In the genomic region with DNA sequence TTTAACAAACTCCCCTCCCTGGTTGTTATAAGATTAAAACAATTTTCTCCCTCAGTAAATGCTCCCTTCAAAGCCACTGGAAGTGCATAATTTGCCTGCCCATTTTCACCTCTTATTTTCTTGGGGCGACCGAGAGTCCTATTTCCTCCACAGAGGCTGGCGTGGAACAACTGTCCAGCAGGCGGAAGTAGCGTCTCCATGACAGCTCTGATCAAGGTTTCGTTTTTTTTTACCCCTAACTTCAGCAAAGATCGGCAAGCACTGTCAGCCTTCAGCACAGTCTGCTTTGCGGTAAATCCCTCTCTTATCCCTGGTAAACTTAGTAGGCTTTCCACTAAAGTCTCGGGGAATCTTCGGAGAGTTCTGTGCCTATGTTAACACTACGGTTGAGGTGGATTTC, we compare ENCODE assay signal across 9 mouse cellular contexts. TPM values are rescaled to one million over a fixed set of nuclear protein-coding genes. Genes with fewer than 3 reads are reported as not detected.
DNase-seq lines count a peak whose midpoint lies in the region; ATAC-seq and TF ChIP-seq lines count a peak whose summit lies in the region.
"Had no signal": no experiment of that assay in that cellular context is flagged by ENCODE, and none has a peak within 500 bp of the region (broad histone marks: within the 10 kb centered on the region; RNA-seq: fewer than 3 reads in every experiment).

No protein-coding gene starts in this region.

- intact Hi-C loops in gastrocnemius, adult 2 months (cut with DNase I), result no loop called here

- H3K36me3 ChIP-seq in ES-E14 (ENCODE audit: control insufficient read depth, insufficient read depth, low read length, poor library complexity, severe bottlenecking), result no peaks in the 10 kb centered on the region

- ATAC-seq in granulocyte monocyte progenitor cell, adult 5-6 weeks (replicated peaks; ENCODE audit: poor library complexity, severe bottlenecking), result peak; percentile 55; the same call in 1 of the 2 replicates

- no peak overlapping the region for H3K27ac ChIP-seq in gastrocnemius, adult 2 months
- no peak overlapping the region for H3K27ac ChIP-seq in ES-E14 (ENCODE audit: insufficient read depth, low read depth, low read length, poor library complexity, severe bottlenecking)

- peak; percentile 16; the same call in 1 of the 2 replicates for TF ChIP-seq CTCF in gastrocnemius, adult 2 months (IDR thresholded peaks at IDR 0.05)

- no peak for DNase-seq in gastrocnemius, adult 2 months
- no peak for DNase-seq in gastrocnemius, adult 18-20 months (ENCODE audit: low spot score)
- DNase-seq in ES-E14 (ENCODE audit: low read depth, low spot score), result no peak
- DNase-seq in lung, postnatal 10 days, result peak; percentile 28
- DNase-seq in frontal cortex, adult 2 months (ENCODE audit: extremely low spot score in 1 of 2, low spot score in 1 of 2), result no peak
- DNase-seq in spleen, postnatal 10 days (ENCODE audit: low spot score in 2 of 2), result no peak
- DNase-seq in cerebellum, adult 8-10 months, result no peak

- H3K4me1 ChIP-seq in ES-E14 (ENCODE audit: control insufficient read depth in 2 of 2, insufficient read depth in 2 of 2, low read length in 2 of 2, poor library complexity in 1 of 2), result peaks cover 0 to 3% of the 10 kb centered on the region in 2 experiments; a peak in 2 of 4 replicates

- no peak overlapping the region for H3K9ac ChIP-seq in ES-E14 (ENCODE audit: insufficient read depth, low read depth, low read length, poor library complexity, severe bottlenecking)

- peak overlapping the region; percentile 64 for H3K4me3 ChIP-seq in gastrocnemius, adult 2 months
- H3K4me3 ChIP-seq in ES-E14 (ENCODE audit: insufficient read depth in 1 of 2, low read depth in 1 of 2, low read length in 2 of 2, poor library complexity in 1 of 2, severe bottlenecking in 1 of 2), result no peak overlapping the region

- in situ Hi-C loops in ES-E14 (cut with MboI; ENCODE audit: low sequenced_read_pairs in 2 of 2, unreplicated experiment in 2 of 2), result loop anchor here (10.0 to 25.0 kb wide), 2 partner anchors 286 to 294 kb away; partner anchors contain the start of gene Kcnk18 (in 1 of the 2)

- no peaks in the 10 kb centered on the region for H3K9me3 ChIP-seq in ES-E14 (ENCODE audit: control insufficient read depth, insufficient read depth, low read depth, low read length)

TF ChIP-seq in ES-E14, 5 proteins besides CTCF, POLR2A, EP300 and RAD21:
- TF ChIP-seq ZNF384 (IDR thresholded peaks at IDR 0.05; ENCODE audit: low read depth, low read length) (peak; percentile 48; the same call in 1 of the 2 replicates), ZC3H11A (IDR thresholded peaks at IDR 0.05; ENCODE audit: borderline replicate concordance, low read depth, low read length) (no peak)

RNA-seq across cellular contexts. Expression of gene Eno4, which starts 24.6 kb away (rescaled TPM):
- not detected for total RNA-seq in gastrocnemius, adult 2 months (2021)
- total RNA-seq in gastrocnemius, adult 18-20 months (2021), result not detected
- 0.85 and 1.1 TPM in 2 replicates for total RNA-seq in ES-E14 (2012; rRNA removed)
- not detected in 2 replicates for total RNA-seq in granulocyte monocyte progenitor cell, adult 5-6 weeks (2014; fragmentation: Nextera tagmentation)
- not detected in 2 replicates for total RNA-seq in granulocyte monocyte progenitor cell, adult 5-6 weeks (2017)
- polyA plus RNA-seq in frontal cortex, adult 2 months (2012; rRNA removed), result 1.7 and 2.1 TPM in 2 replicates
- polyA plus RNA-seq: large intestine, adult 2 months had no signal

RNA-seq across cellular contexts. Expression of gene Hspa12a, which starts 24.9 kb away (rescaled TPM):
- total RNA-seq in gastrocnemius, adult 2 months (2021), result 1 to 10 TPM; 4.4 to 5.7 TPM
- 1 to 10 TPM; 4.3 to 4.7 TPM for total RNA-seq in gastrocnemius, adult 18-20 months (2021)
- total RNA-seq in ES-E14 (2012; rRNA removed), result 2.9 and 3.0 TPM in 2 replicates
- not detected in 2 replicates for total RNA-seq in granulocyte monocyte progenitor cell, adult 5-6 weeks (2014; fragmentation: Nextera tagmentation)
- 0.05 TPM in 1 of 2 replicates, not detected in the other for total RNA-seq in granulocyte monocyte progenitor cell, adult 5-6 weeks (2017)
- polyA plus RNA-seq in frontal cortex, adult 2 months (2012; rRNA removed), result 75.3 and 82.8 TPM in 2 replicates
